Mouse (Mus musculus): Measurements from ENCODE around the gene Plce1. TPM values are rescaled to one million over a fixed set of nuclear protein-coding genes. Genes with fewer than 3 reads are reported as not detected.

The Plce1 gene
- polyA plus RNA-seq, 1 experiment, result not detected

- Histone ChIP-seq H3K4me3 (ENCODE audit: insufficient read depth, low read depth, low read length) (no peak overlapping the region), H3K4me1 (ENCODE audit: control insufficient read depth, insufficient read depth, low read length) (no peaks in the 10 kb centered on the region), H3K27ac (ENCODE audit: insufficient read depth, low read depth, low read length) (no peak overlapping the region)
- TF ChIP-seq CTCF (IDR thresholded peaks at IDR 0.05; ENCODE audit: insufficient read depth, low read depth, low read length), result no peak
- no peak for TF ChIP-seq POLR2A (IDR thresholded peaks at IDR 0.05; ENCODE audit: insufficient read depth, low read depth, low read length)
- 36% methylated on average over 4 of the region's 4 CpGs for WGBS
Measured at GRCm38 (mm10) chr19:38460696-38461095, 20.2 kb upstream of the Plce1 start.

- no peak overlapping the region for H3K4me3 ChIP-seq (ENCODE audit: insufficient read depth, low read depth, low read length)
- WGBS, result 57% methylated on average over 10 of the region's 10 CpGs
- no peak overlapping the region for H3K27ac ChIP-seq (ENCODE audit: insufficient read depth, low read depth, low read length)
- H3K4me1 ChIP-seq (ENCODE audit: control insufficient read depth, insufficient read depth, low read length), result no peaks in the 10 kb centered on the region
- TF ChIP-seq CTCF (IDR thresholded peaks at IDR 0.05; ENCODE audit: insufficient read depth, low read depth, low read length), result no peak
- no peak for TF ChIP-seq POLR2A (IDR thresholded peaks at IDR 0.05; ENCODE audit: insufficient read depth, low read depth, low read length)
Measured at GRCm38 (mm10) chr19:38470257-38470893, 10.5 kb upstream of the Plce1 start.

DNA sequence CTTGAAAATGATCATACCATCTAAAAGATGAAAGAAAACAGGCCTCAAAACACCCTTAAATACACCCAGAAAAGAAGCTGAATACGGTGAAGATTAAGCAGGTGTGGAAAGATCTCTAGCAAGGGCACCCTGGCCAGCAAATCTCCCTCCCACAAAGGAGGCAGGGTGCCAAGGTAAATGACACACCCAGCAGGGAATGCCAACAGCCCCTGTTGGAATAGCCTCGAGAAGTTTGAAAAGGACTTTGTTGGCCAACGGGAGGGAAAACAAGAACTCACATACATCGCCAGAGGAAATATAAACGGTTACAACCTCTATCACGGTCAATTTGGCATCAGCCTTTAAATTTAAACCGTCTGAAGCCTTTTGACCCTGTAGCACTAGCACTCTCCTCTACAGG lies 5.5 kb upstream of the Plce1 start:
- 69% methylated on average over 7 of the region's 7 CpGs for WGBS
- TF ChIP-seq POLR2A (IDR thresholded peaks at IDR 0.05; ENCODE audit: insufficient read depth, low read depth, low read length) (no peak), CTCF (IDR thresholded peaks at IDR 0.05; ENCODE audit: insufficient read depth, low read depth, low read length) (no peak)
- Histone ChIP-seq H3K27ac (ENCODE audit: insufficient read depth, low read depth, low read length) (no peak overlapping the region), H3K4me1 (ENCODE audit: control insufficient read depth, insufficient read depth, low read length) (no peaks in the 10 kb centered on the region), H3K4me3 (ENCODE audit: insufficient read depth, low read depth, low read length) (no peak overlapping the region)

DNA sequence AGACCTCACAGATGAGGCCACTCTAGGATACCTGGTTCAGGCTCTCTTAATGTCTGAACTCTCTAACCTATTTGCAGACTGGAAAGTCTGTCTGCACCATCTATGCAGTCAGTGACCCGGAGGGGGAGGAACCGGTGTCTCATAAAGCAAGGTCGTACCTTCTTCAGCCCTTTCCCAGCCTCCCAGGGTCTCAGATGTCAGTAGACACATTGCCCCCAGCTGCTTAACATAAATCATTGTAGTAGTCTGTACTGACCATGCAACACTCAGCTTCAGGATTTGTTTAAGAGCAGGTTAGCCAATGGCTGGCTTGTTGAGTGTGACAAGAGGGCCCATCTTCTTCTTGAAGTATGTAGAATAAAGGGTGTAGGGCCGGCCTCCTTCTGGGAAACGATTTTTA lies 2.6 kb upstream of the Plce1 start:
- Histone ChIP-seq H3K4me1 (ENCODE audit: control insufficient read depth, insufficient read depth, low read length) (peaks cover 9% of the 10 kb centered on the region), H3K27ac (ENCODE audit: insufficient read depth, low read depth, low read length) (0 out of 2 replicates have a peak overlapping the region, but pooled peaks have one; percentile 21), H3K4me3 (ENCODE audit: insufficient read depth, low read depth, low read length) (no peak overlapping the region)
- WGBS, result 78% methylated on average over 5 of the region's 5 CpGs
- TF ChIP-seq CTCF (IDR thresholded peaks at IDR 0.05; ENCODE audit: insufficient read depth, low read depth, low read length) (no peak), POLR2A (IDR thresholded peaks at IDR 0.05; ENCODE audit: insufficient read depth, low read depth, low read length) (no peak)

DNA sequence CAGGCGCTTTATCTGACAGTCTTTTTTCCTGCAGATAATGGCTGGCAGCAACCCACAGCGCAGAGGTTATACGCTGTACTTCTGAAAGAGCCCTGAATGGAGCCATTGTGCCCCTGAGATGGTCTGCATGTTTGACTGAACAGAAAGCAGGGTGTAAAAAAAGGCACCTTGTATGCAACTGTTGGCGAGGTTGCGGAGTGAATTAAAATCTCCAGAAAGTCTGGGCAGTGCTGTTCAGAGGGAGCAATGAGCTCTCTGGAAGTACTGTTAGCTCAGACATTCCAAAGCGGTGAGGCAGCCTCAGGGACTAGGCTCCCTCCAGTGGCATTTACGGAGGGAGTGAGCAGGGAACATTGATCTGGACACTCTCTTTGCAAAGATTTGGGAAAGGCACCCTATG lies 2.0 kb upstream of the Plce1 start:
- H3K4me3 ChIP-seq (ENCODE audit: insufficient read depth, low read depth, low read length), result no peak overlapping the region
- no peak overlapping the region for H3K27ac ChIP-seq (ENCODE audit: insufficient read depth, low read depth, low read length)
- TF ChIP-seq CTCF (IDR thresholded peaks at IDR 0.05; ENCODE audit: insufficient read depth, low read depth, low read length) (no peak), POLR2A (IDR thresholded peaks at IDR 0.05; ENCODE audit: insufficient read depth, low read depth, low read length) (no peak)
- H3K4me1 ChIP-seq (ENCODE audit: control insufficient read depth, insufficient read depth, low read length), result peaks cover 9% of the 10 kb centered on the region
- 50% methylated on average over 7 of the region's 7 CpGs for WGBS

GRCm38 (mm10) chr19:38479473-38479872 lies 1.4 kb upstream of the Plce1 start:
- 82% methylated on average over 5 of the region's 5 CpGs for WGBS
- no peak overlapping the region for H3K27ac ChIP-seq (ENCODE audit: insufficient read depth, low read depth, low read length)
- TF ChIP-seq CTCF (IDR thresholded peaks at IDR 0.05; ENCODE audit: insufficient read depth, low read depth, low read length) (no peak), POLR2A (IDR thresholded peaks at IDR 0.05; ENCODE audit: insufficient read depth, low read depth, low read length) (no peak)

DNA sequence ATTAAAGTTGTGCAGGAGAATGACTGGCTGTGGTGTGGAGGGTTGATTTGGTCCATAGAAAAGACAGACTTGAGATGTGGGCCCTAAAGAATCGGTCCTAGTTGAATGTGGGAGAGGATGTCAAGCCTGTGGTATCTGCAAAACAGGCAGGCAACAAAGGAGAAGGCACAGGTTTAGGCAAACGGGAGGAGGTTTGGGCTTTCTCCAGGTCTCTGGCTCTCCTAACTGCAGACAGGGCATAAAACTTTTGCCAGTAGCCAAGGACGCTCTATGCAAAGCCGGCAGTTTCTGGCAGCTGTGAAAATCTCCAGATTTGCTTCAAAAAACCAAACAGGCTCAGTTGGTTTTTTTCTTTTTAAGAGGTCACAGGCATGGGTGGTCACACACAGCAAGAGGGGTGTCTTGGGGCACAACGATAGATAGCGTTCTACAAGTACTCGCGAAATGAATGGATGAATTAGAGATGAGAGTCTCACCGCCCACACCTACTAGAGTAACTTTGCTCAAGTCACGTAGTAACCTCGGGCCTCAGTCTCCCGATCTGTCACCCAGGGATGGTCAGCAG lies 671 bp upstream of the Plce1 start:
- TF ChIP-seq POLR2A (IDR thresholded peaks at IDR 0.05; ENCODE audit: insufficient read depth, low read depth, low read length) (no peak), CTCF (IDR thresholded peaks at IDR 0.05; ENCODE audit: insufficient read depth, low read depth, low read length) (no peak)
- H3K4me1 ChIP-seq (ENCODE audit: control insufficient read depth, insufficient read depth, low read length), result peaks cover 9% of the 10 kb centered on the region
- 18% methylated on average over 12 of the region's 12 CpGs for WGBS
- no peak overlapping the region for H3K27ac ChIP-seq (ENCODE audit: insufficient read depth, low read depth, low read length)
- peak overlapping the region; percentile 61 for H3K4me3 ChIP-seq (ENCODE audit: insufficient read depth, low read depth, low read length)

More at GRCm38 (mm10) chr19:38479473-38479872, 1.4 kb upstream of the Plce1 start:
- Histone ChIP-seq H3K4me3 (ENCODE audit: insufficient read depth, low read depth, low read length) (no peak overlapping the region), H3K4me1 (ENCODE audit: control insufficient read depth, insufficient read depth, low read length) (peaks cover 9% of the 10 kb centered on the region)

DNA sequence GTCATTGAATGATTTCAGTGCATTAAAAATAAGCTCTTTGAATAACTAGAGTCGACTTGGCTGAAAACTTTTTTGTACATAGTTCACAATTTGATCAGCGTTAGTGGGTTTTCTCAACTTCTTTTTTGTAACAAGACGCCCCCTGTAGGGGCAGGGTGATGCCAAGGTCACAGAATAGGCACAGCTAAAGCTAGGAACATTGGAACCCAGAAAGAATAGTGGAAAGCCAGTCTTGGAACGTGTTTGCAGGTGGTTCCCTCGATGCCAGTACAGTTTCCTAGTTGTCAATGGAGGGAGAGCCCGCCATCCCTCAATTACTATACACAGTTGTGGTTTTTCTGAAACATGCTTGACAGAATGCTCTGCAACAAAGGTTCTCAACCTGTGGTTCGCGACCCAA lies 997 bp downstream of the Plce1 start:
- Histone ChIP-seq H3K4me3 (ENCODE audit: insufficient read depth, low read depth, low read length) (no peak overlapping the region), H3K4me1 (ENCODE audit: control insufficient read depth, insufficient read depth, low read length) (peaks cover 9% of the 10 kb centered on the region), H3K27ac (ENCODE audit: insufficient read depth, low read depth, low read length) (no peak overlapping the region)
- WGBS, result 10% methylated on average over 8 of the region's 8 CpGs
- TF ChIP-seq POLR2A (IDR thresholded peaks at IDR 0.05; ENCODE audit: insufficient read depth, low read depth, low read length), result no peak
- TF ChIP-seq CTCF (IDR thresholded peaks at IDR 0.05; ENCODE audit: insufficient read depth, low read depth, low read length), result no peak

- peaks cover 14% of the 10 kb centered on the region for H3K4me1 ChIP-seq (ENCODE audit: control insufficient read depth, insufficient read depth, low read length)
- 32% methylated on average over 19 of the region's 19 CpGs for WGBS
- no peak overlapping the region for H3K27ac ChIP-seq (ENCODE audit: insufficient read depth, low read depth, low read length)
- 0 out of 2 replicates have a peak overlapping the region, but pooled peaks have one; percentile 16 for H3K4me3 ChIP-seq (ENCODE audit: insufficient read depth, low read depth, low read length)
- TF ChIP-seq POLR2A (IDR thresholded peaks at IDR 0.05; ENCODE audit: insufficient read depth, low read depth, low read length) (no peak), CTCF (IDR thresholded peaks at IDR 0.05; ENCODE audit: insufficient read depth, low read depth, low read length) (no peak)
Measured at GRCm38 (mm10) chr19:38482406-38483181, 1.7 kb downstream of the Plce1 start.

All from olfactory bulb, adult 2 months (tissue).